Mouse (Mus musculus): ENCODE measurements around the gene Gbgt1. TPM values are rescaled to one million over a fixed set of nuclear protein-coding genes. Genes with fewer than 3 reads are reported as not detected.

The Gbgt1 gene
- polyA plus RNA-seq, 1 experiment: 2.5 TPM

- H3K36me3 ChIP-seq (ENCODE audit: control insufficient read depth, insufficient read depth, low read length): no peaks in the 10 kb centered on the region
- H3K4me1 ChIP-seq (replicated peaks; ENCODE audit: control insufficient read depth, insufficient read depth, low read length): peaks cover 40% of the 10 kb centered on the region
- H3K27me3 ChIP-seq (ENCODE audit: control insufficient read depth, insufficient read depth, low read length): no peaks in the 10 kb centered on the region
- no peak overlapping the region for H3K27ac ChIP-seq (ENCODE audit: control insufficient read depth, insufficient read depth, low read length)
- H3K4me3 ChIP-seq (ENCODE audit: control insufficient read depth, insufficient read depth, low read length): no peak overlapping the region
- no peak for DNase-seq
- no peak for TF ChIP-seq CTCF (IDR thresholded peaks at IDR 0.05; ENCODE audit: borderline replicate concordance, control insufficient read depth, extremely low read depth, insufficient read depth, low read length, poor library complexity)
- TF ChIP-seq POLR2A (IDR thresholded peaks at IDR 0.05; ENCODE audit: control insufficient read depth, extremely low read depth, insufficient read depth, low read length, poor library complexity): no peak
- WGBS: 81% methylated on average over 8 of the region's 8 CpGs
Measured at GRCm38 (mm10) chr2:28537995-28538816, 41.5 kb downstream of the Gbgt1 start.

- Histone ChIP-seq H3K27ac (ENCODE audit: control insufficient read depth, insufficient read depth, low read length) (no peak overlapping the region), H3K4me3 (ENCODE audit: control insufficient read depth, insufficient read depth, low read length) (no peak overlapping the region), H3K27me3 (ENCODE audit: control insufficient read depth, insufficient read depth, low read length) (no peaks in the 10 kb centered on the region), H3K36me3 (ENCODE audit: control insufficient read depth, insufficient read depth, low read length) (no peaks in the 10 kb centered on the region), H3K4me1 (replicated peaks; ENCODE audit: control insufficient read depth, insufficient read depth, low read length) (peaks cover 35% of the 10 kb centered on the region)
- TF ChIP-seq CTCF (IDR thresholded peaks at IDR 0.05; ENCODE audit: borderline replicate concordance, control insufficient read depth, extremely low read depth, insufficient read depth, low read length, poor library complexity) (no peak), POLR2A (IDR thresholded peaks at IDR 0.05; ENCODE audit: control insufficient read depth, extremely low read depth, insufficient read depth, low read length, poor library complexity) (no peak)
- WGBS: 92% methylated on average over 1 of the region's 1 CpGs
- DNase-seq: no peak
Measured at GRCm38 (mm10) chr2:28538817-28539128, 42.1 kb downstream of the Gbgt1 start.

- no peak overlapping the region for H3K27ac ChIP-seq (ENCODE audit: control insufficient read depth, insufficient read depth, low read length)
- WGBS: 65% methylated on average over 7 of the region's 7 CpGs
- H3K36me3 ChIP-seq (ENCODE audit: control insufficient read depth, insufficient read depth, low read length): no peaks in the 10 kb centered on the region
- DNase-seq: no peak
- no peak overlapping the region for H3K4me3 ChIP-seq (ENCODE audit: control insufficient read depth, insufficient read depth, low read length)
- no peaks in the 10 kb centered on the region for H3K27me3 ChIP-seq (ENCODE audit: control insufficient read depth, insufficient read depth, low read length)
- no peak for TF ChIP-seq CTCF (IDR thresholded peaks at IDR 0.05; ENCODE audit: borderline replicate concordance, control insufficient read depth, extremely low read depth, insufficient read depth, low read length, poor library complexity)
- no peak for TF ChIP-seq POLR2A (IDR thresholded peaks at IDR 0.05; ENCODE audit: control insufficient read depth, extremely low read depth, insufficient read depth, low read length, poor library complexity)
- peaks cover 35% of the 10 kb centered on the region for H3K4me1 ChIP-seq (replicated peaks; ENCODE audit: control insufficient read depth, insufficient read depth, low read length)
Measured at GRCm38 (mm10) chr2:28539206-28539605, 42.5 kb downstream of the Gbgt1 start.

- Histone ChIP-seq H3K4me1 (replicated peaks; ENCODE audit: control insufficient read depth, insufficient read depth, low read length) (peaks cover 40% of the 10 kb centered on the region), H3K36me3 (ENCODE audit: control insufficient read depth, insufficient read depth, low read length) (no peaks in the 10 kb centered on the region), H3K27ac (ENCODE audit: control insufficient read depth, insufficient read depth, low read length) (no peak overlapping the region), H3K27me3 (ENCODE audit: control insufficient read depth, insufficient read depth, low read length) (no peaks in the 10 kb centered on the region), H3K4me3 (ENCODE audit: control insufficient read depth, insufficient read depth, low read length) (no peak overlapping the region)
- WGBS: 0% methylated on average over 2 of the region's 2 CpGs
- no peak for TF ChIP-seq CTCF (IDR thresholded peaks at IDR 0.05; ENCODE audit: borderline replicate concordance, control insufficient read depth, extremely low read depth, insufficient read depth, low read length, poor library complexity)
- DNase-seq: peak; percentile 49
Measured at GRCm38 (mm10) chr2:28539949-28540348, 43.3 kb downstream of the Gbgt1 start.

- WGBS: 80% methylated on average over 8 of the region's 8 CpGs
- H3K36me3 ChIP-seq (ENCODE audit: control insufficient read depth, insufficient read depth, low read length): no peaks in the 10 kb centered on the region
- no peak for DNase-seq
- TF ChIP-seq CTCF (IDR thresholded peaks at IDR 0.05; ENCODE audit: borderline replicate concordance, control insufficient read depth, extremely low read depth, insufficient read depth, low read length, poor library complexity) (no peak), POLR2A (IDR thresholded peaks at IDR 0.05; ENCODE audit: control insufficient read depth, extremely low read depth, insufficient read depth, low read length, poor library complexity) (no peak)
- H3K27ac ChIP-seq (ENCODE audit: control insufficient read depth, insufficient read depth, low read length): no peak overlapping the region
- H3K27me3 ChIP-seq (ENCODE audit: control insufficient read depth, insufficient read depth, low read length): no peaks in the 10 kb centered on the region
- H3K4me3 ChIP-seq (ENCODE audit: control insufficient read depth, insufficient read depth, low read length): no peak overlapping the region
- peaks cover 47% of the 10 kb centered on the region for H3K4me1 ChIP-seq (replicated peaks; ENCODE audit: control insufficient read depth, insufficient read depth, low read length)
Measured at GRCm38 (mm10) chr2:28540587-28541227, 44.0 kb downstream of the Gbgt1 start.

GRCm38 (mm10) chr2:28543894-28544293 lies 47.2 kb downstream of the Gbgt1 start:
- WGBS: 92% methylated on average over 8 of the region's 8 CpGs
- Histone ChIP-seq H3K4me1 (replicated peaks; ENCODE audit: control insufficient read depth, insufficient read depth, low read length) (peaks cover 40% of the 10 kb centered on the region), H3K27ac (ENCODE audit: control insufficient read depth, insufficient read depth, low read length) (no peak overlapping the region), H3K27me3 (ENCODE audit: control insufficient read depth, insufficient read depth, low read length) (no peaks in the 10 kb centered on the region), H3K36me3 (ENCODE audit: control insufficient read depth, insufficient read depth, low read length) (no peaks in the 10 kb centered on the region), H3K4me3 (ENCODE audit: control insufficient read depth, insufficient read depth, low read length) (no peak overlapping the region)
- no peak for TF ChIP-seq CTCF (IDR thresholded peaks at IDR 0.05; ENCODE audit: borderline replicate concordance, control insufficient read depth, extremely low read depth, insufficient read depth, low read length, poor library complexity)
- no peak for TF ChIP-seq POLR2A (IDR thresholded peaks at IDR 0.05; ENCODE audit: control insufficient read depth, extremely low read depth, insufficient read depth, low read length, poor library complexity)
- no peak for DNase-seq

Data from thymus, adult 2 months (tissue).